Mouse (Mus musculus) megakaryocyte, embryonic 14.5 days (primary cell): ENCODE measurements around the gene 1700024G13Rik.

Experiments used
- FLI1 ChIP-seq: IDR thresholded peaks from 2 replicates; pipeline ENCODE4 v1.6.1; 2012; ENCODE audit warnings: low read length, inconsistent platforms, mixed read lengths
- GATA1 ChIP-seq: IDR thresholded peaks from 3 replicates; pipeline ENCODE4 v1.6.1; 2012; ENCODE audit warnings: mixed read lengths, low read length, inconsistent platforms, borderline replicate concordance

DNA sequence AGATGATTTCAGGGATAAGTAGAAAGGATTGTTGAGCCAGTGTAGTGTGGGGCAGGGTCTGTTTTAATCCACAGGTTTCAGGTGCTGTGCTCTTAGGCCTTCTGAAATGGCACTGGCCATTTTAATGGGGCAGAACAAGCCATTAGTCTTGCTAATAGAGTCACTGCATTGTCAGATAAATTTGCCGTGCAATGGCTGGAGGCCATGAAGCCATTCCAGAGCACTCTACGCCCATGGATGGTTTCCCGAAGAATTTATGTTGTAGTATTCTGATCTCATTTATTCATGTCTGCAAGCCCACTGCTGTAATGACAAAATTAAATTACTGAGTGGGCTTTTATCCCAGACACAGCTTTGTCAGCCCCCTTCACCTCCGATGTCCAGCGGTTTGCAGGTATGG is 21.9 kb upstream of the 1700024G13Rik start:
- TF ChIP-seq GATA1 (no peak), FLI1 (no peak)
